Mouse (Mus musculus): Measurements from ENCODE around the gene Ipp. TPM values are rescaled to one million over a fixed set of nuclear protein-coding genes. Genes with fewer than 3 reads are reported as not detected.
A peak's percentile ranks its signal among the peaks of the same experiment; 100 is the strongest.

Ipp gene
- polyA plus RNA-seq, 2 experiments = 3.9 to 6.1 TPM

- Histone ChIP-seq H3K27ac (replicated peaks; ENCODE audit: low read depth, low read length) (no peak overlapping the region), H3K4me1 (ENCODE audit: control insufficient read depth, insufficient read depth, low read length) (no peaks in the 10 kb centered on the region), H3K9ac (ENCODE audit: low read depth, low read length, severe bottlenecking) (no peak overlapping the region), H3K4me3 (replicated peaks; ENCODE audit: low read length) (no peak overlapping the region), H3K4me2 (replicated peaks; ENCODE audit: low read depth, low read length, severe bottlenecking) (no peak overlapping the region), H3K27me3 (ENCODE audit: control insufficient read depth, insufficient read depth, low read length) (no peaks in the 10 kb centered on the region), H3K36me3 (ENCODE audit: control insufficient read depth, insufficient read depth, low read length) (no peaks in the 10 kb centered on the region), H3K9me3 (ENCODE audit: control insufficient read depth, low read length) (no peaks in the 10 kb centered on the region)
- 79% methylated on average over 3 of the region's 3 CpGs for WGBS
- no peak for TF ChIP-seq POLR2A (IDR thresholded peaks at IDR 0.05; ENCODE audit: borderline replicate concordance, extremely low read depth, insufficient read depth, insufficient read length)
- DNase-seq (ENCODE audit: low spot score) = no peak
- ATAC-seq (ENCODE audit: low FRiP score, low read depth) = no peak
Observed at GRCm38 (mm10) chr4:116499978-116500377, 7.4 kb upstream of the Ipp start.

- H3K4me1 ChIP-seq (ENCODE audit: control insufficient read depth, insufficient read depth, low read length) = peaks cover 5% of the 10 kb centered on the region; the same call in 1 of the 2 replicates
- H3K9me3 ChIP-seq (ENCODE audit: control insufficient read depth, low read length) = no peaks in the 10 kb centered on the region
- 26% methylated on average over 11 of the region's 11 CpGs for WGBS
- TF ChIP-seq POLR2A (IDR thresholded peaks at IDR 0.05; ENCODE audit: borderline replicate concordance, extremely low read depth, insufficient read depth, insufficient read length) = no peak
- H3K36me3 ChIP-seq (ENCODE audit: control insufficient read depth, insufficient read depth, low read length) = peaks cover 10% of the 10 kb centered on the region
- H3K27me3 ChIP-seq (ENCODE audit: control insufficient read depth, insufficient read depth, low read length) = no peaks in the 10 kb centered on the region
- ATAC-seq (ENCODE audit: low FRiP score, low read depth) (no peak), DNase-seq (ENCODE audit: low spot score) (no peak)
- H3K4me2 ChIP-seq (replicated peaks; ENCODE audit: low read depth, low read length, severe bottlenecking) = peak overlapping the region; percentile 59
- peak overlapping the region; percentile 66 for H3K4me3 ChIP-seq (replicated peaks; ENCODE audit: low read length)
- H3K9ac ChIP-seq (ENCODE audit: low read depth, low read length, severe bottlenecking) = peak overlapping the region; percentile 84
- H3K27ac ChIP-seq (replicated peaks; ENCODE audit: low read depth, low read length) = no peak overlapping the region
Observed at GRCm38 (mm10) chr4:116506886-116507424, 394 bp upstream of the Ipp start.

GRCm38 (mm10) chr4:116531109-116531508 lies 23.8 kb downstream of the Ipp start:
- Histone ChIP-seq H3K4me1 (ENCODE audit: control insufficient read depth, insufficient read depth, low read length) (no peaks in the 10 kb centered on the region), H3K4me2 (replicated peaks; ENCODE audit: low read depth, low read length, severe bottlenecking) (no peak overlapping the region), H3K9me3 (ENCODE audit: control insufficient read depth, low read length) (no peaks in the 10 kb centered on the region), H3K4me3 (replicated peaks; ENCODE audit: low read length) (no peak overlapping the region), H3K9ac (ENCODE audit: low read depth, low read length, severe bottlenecking) (no peak overlapping the region), H3K27ac (replicated peaks; ENCODE audit: low read depth, low read length) (no peak overlapping the region), H3K36me3 (ENCODE audit: control insufficient read depth, insufficient read depth, low read length) (peaks cover 21% of the 10 kb centered on the region), H3K27me3 (ENCODE audit: control insufficient read depth, insufficient read depth, low read length) (no peaks in the 10 kb centered on the region)
- no peak for DNase-seq (ENCODE audit: low spot score)
- no peak for ATAC-seq (ENCODE audit: low FRiP score, low read depth)
- 57% methylated on average over 2 of the region's 2 CpGs for WGBS
- TF ChIP-seq POLR2A (IDR thresholded peaks at IDR 0.05; ENCODE audit: borderline replicate concordance, extremely low read depth, insufficient read depth, insufficient read length) = no peak

DNA sequence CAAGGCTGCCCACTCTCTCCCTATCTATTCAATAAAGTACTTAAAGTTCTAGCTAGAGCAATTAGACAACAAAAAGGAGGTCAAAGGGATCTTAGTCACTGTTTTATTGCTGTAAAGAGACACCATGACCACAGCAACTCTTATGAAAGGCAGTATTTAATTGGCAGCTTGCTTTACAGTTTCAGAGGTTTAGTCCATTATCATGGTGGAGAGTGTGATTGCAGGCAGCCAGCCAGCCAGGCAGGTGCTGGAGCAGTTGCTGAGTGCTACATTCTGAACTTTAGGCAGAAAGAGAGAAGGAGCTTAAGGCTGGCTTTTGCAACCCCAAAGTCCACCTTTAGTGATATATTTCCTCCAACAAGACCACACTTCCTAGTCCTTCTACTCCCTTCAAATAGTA lies 29.0 kb downstream of the Ipp start:
- H3K9ac ChIP-seq (ENCODE audit: low read depth, low read length, severe bottlenecking) = no peak overlapping the region
- H3K4me2 ChIP-seq (replicated peaks; ENCODE audit: low read depth, low read length, severe bottlenecking) = no peak overlapping the region
- no peaks in the 10 kb centered on the region for H3K27me3 ChIP-seq (ENCODE audit: control insufficient read depth, insufficient read depth, low read length)
- DNase-seq (ENCODE audit: low spot score) (no peak), ATAC-seq (ENCODE audit: low FRiP score, low read depth) (no peak)
- TF ChIP-seq POLR2A (IDR thresholded peaks at IDR 0.05; ENCODE audit: borderline replicate concordance, extremely low read depth, insufficient read depth, insufficient read length) = no peak
- H3K36me3 ChIP-seq (ENCODE audit: control insufficient read depth, insufficient read depth, low read length) = peaks cover 12% of the 10 kb centered on the region; the same call in 1 of the 2 replicates
- no peaks in the 10 kb centered on the region for H3K4me1 ChIP-seq (ENCODE audit: control insufficient read depth, insufficient read depth, low read length)
- H3K27ac ChIP-seq (replicated peaks; ENCODE audit: low read depth, low read length) = no peak overlapping the region
- no peaks in the 10 kb centered on the region for H3K9me3 ChIP-seq (ENCODE audit: control insufficient read depth, low read length)
- no peak overlapping the region for H3K4me3 ChIP-seq (replicated peaks; ENCODE audit: low read length)

GRCm38 (mm10) chr4:116537737-116538136 lies 30.4 kb downstream of the Ipp start:
- Histone ChIP-seq H3K4me1 (ENCODE audit: control insufficient read depth, insufficient read depth, low read length) (no peaks in the 10 kb centered on the region), H3K36me3 (ENCODE audit: control insufficient read depth, insufficient read depth, low read length) (peaks cover 11% of the 10 kb centered on the region; the same call in 1 of the 2 replicates), H3K9ac (ENCODE audit: low read depth, low read length, severe bottlenecking) (no peak overlapping the region), H3K27ac (replicated peaks; ENCODE audit: low read depth, low read length) (no peak overlapping the region), H3K27me3 (ENCODE audit: control insufficient read depth, insufficient read depth, low read length) (no peaks in the 10 kb centered on the region), H3K4me2 (replicated peaks; ENCODE audit: low read depth, low read length, severe bottlenecking) (no peak overlapping the region), H3K4me3 (replicated peaks; ENCODE audit: low read length) (no peak overlapping the region), H3K9me3 (ENCODE audit: control insufficient read depth, low read length) (no peaks in the 10 kb centered on the region)
- ATAC-seq (ENCODE audit: low FRiP score, low read depth) = no peak
- no peak for TF ChIP-seq POLR2A (IDR thresholded peaks at IDR 0.05; ENCODE audit: borderline replicate concordance, extremely low read depth, insufficient read depth, insufficient read length)
- 72% methylated on average over 3 of the region's 3 CpGs for WGBS
- no peak for DNase-seq (ENCODE audit: low spot score)

- TF ChIP-seq POLR2A (IDR thresholded peaks at IDR 0.05; ENCODE audit: borderline replicate concordance, extremely low read depth, insufficient read depth, insufficient read length) = no peak
Observed at GRCm38 (mm10) chr4:116550432-116550831, 43.1 kb downstream of the Ipp start.

More at GRCm38 (mm10) chr4:116550432-116550831, 43.1 kb downstream of the Ipp start:
- Histone ChIP-seq H3K9me3 (ENCODE audit: control insufficient read depth, low read length) (no peaks in the 10 kb centered on the region), H3K4me2 (replicated peaks; ENCODE audit: low read depth, low read length, severe bottlenecking) (no peak overlapping the region), H3K4me3 (replicated peaks; ENCODE audit: low read length) (no peak overlapping the region), H3K36me3 (ENCODE audit: control insufficient read depth, insufficient read depth, low read length) (peaks cover 13% of the 10 kb centered on the region), H3K4me1 (ENCODE audit: control insufficient read depth, insufficient read depth, low read length) (no peaks in the 10 kb centered on the region), H3K9ac (ENCODE audit: low read depth, low read length, severe bottlenecking) (no peak overlapping the region), H3K27me3 (ENCODE audit: control insufficient read depth, insufficient read depth, low read length) (no peaks in the 10 kb centered on the region), H3K27ac (replicated peaks; ENCODE audit: low read depth, low read length) (no peak overlapping the region)
- DNase-seq (ENCODE audit: low spot score) (no peak), ATAC-seq (ENCODE audit: low FRiP score, low read depth) (no peak)
- WGBS = 93% methylated on average over 1 of the region's 1 CpGs

All from limb, embryonic 14.5 days (tissue).